Mouse (Mus musculus): Measurements from ENCODE around the gene Dclk2.

DNA sequence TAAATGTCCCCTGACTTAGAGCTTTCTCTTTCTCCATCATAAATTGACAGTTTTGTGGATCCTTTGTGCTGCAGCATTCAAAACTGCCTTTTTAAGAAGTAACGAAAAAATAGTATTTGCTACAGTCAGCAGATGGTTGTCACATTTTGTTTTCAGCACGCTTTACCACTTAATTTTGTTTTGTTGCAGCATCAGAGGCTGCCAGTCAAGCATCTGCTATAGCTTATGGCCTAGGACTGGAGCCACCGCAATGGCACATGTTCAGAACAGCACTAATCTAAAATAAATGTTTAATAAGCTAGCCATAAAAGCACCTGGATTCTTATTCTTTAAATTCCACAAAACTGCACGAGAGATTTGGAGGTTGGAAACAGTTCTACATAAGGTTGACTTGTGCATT, 175.3 kb downstream of the Dclk2 start:
- TF ChIP-seq CTCF (IDR thresholded peaks at IDR 0.05 in 2 of 3, conservative IDR thresholded peaks at IDR 0.05 in 1 of 3; ENCODE audit: control insufficient read depth in 1 of 3, insufficient read depth in 1 of 3, low read depth in 2 of 3, low read length in 3 of 3, poor library complexity in 1 of 3, severe bottlenecking in 1 of 3) (no peak), MAX (IDR thresholded peaks at IDR 0.05; ENCODE audit: low read length) (no peak), ETS1 (IDR thresholded peaks at IDR 0.05; ENCODE audit: low read depth, low read length) (no peak), CHD2 (IDR thresholded peaks at IDR 0.05; ENCODE audit: low read length) (no peak), MXI1 (IDR thresholded peaks at IDR 0.05; ENCODE audit: low read depth, low read length) (no peak), ZC3H11A (IDR thresholded peaks at IDR 0.05; ENCODE audit: low read depth, low read length) (no peak), CHD1 (IDR thresholded peaks at IDR 0.05; ENCODE audit: low read depth, low read length) (no peak)
